Mouse (Mus musculus) myocyte (in vitro differentiated cells): ENCODE data around the gene Zdhhc19. TPM values are rescaled to one million over a fixed set of nuclear protein-coding genes. Genes with fewer than 3 reads are reported as not detected.

Source experiments
- H3K27me3 ChIP-seq: one replicate; pipeline ENCODE4 v1.6.1; 2011; ENCODE audit not compliant: control insufficient read depth, insufficient read depth, insufficient read length
- H3K36me3 ChIP-seq: one replicate; pipeline ENCODE4 v1.6.1; 2011; ENCODE audit not compliant: control insufficient read depth, insufficient read depth
- H3K4me2 ChIP-seq: one replicate; pipeline ENCODE4 v1.6.1; 2011; ENCODE audit warnings: low read depth, control low read depth
- H3K4me3 ChIP-seq: one replicate; pipeline ENCODE4 v1.5.1; 2011; ENCODE audit warnings: mild to moderate bottlenecking, control low read depth, moderate library complexity
- H3K79me2 ChIP-seq: one replicate; pipeline ENCODE4 v1.6.1; 2011; ENCODE audit not compliant: control insufficient read depth, insufficient read depth
- H3ac ChIP-seq: one replicate; pipeline ENCODE4 v1.6.1; 2011; ENCODE audit not compliant: control insufficient read depth, insufficient read length
- CEBPB ChIP-seq: IDR thresholded peaks from 2 replicates; pipeline ENCODE4 v1.6.1; 2011; ENCODE audit warnings: mild to moderate bottlenecking, moderate library complexity; ENCODE audit not compliant: poor library complexity, insufficient read depth, severe bottlenecking
- E2F4 ChIP-seq: IDR thresholded peaks from one replicate; pipeline ENCODE4 v1.6.1; 2011; ENCODE audit warnings: mild to moderate bottlenecking, control low read depth, moderate library complexity; ENCODE audit not compliant: insufficient read depth
- MAX ChIP-seq: IDR thresholded peaks from one replicate; pipeline ENCODE4 v1.6.1; 2011; ENCODE audit warnings: low read depth, mild to moderate bottlenecking, control low read depth
- MYOD1 ChIP-seq, 3 experiments: IDR thresholded peaks; one replicate each; pipeline ENCODE4 v1.6.1; 2011; ENCODE audit warnings: control low read depth in 2 of 3, low read depth in 2 of 3, mild to moderate bottlenecking in 2 of 3, moderate library complexity in 1 of 3; ENCODE audit not compliant: insufficient read length in 2 of 3, control insufficient read depth in 1 of 3
- MYOG ChIP-seq, 3 experiments: IDR thresholded peaks; one replicate each; pipeline ENCODE4 v1.6.1; 2011; ENCODE audit warnings: control low read depth in 2 of 3, low read depth in 2 of 3, mild to moderate bottlenecking in 2 of 3; ENCODE audit not compliant: insufficient read length in 2 of 3, control insufficient read depth in 1 of 3, insufficient read depth in 1 of 3
- POLR2A ChIP-seq: IDR thresholded peaks from one replicate; pipeline ENCODE4 v1.6.1; 2011; ENCODE audit warnings: low read depth, mild to moderate bottlenecking, control low read depth, moderate library complexity; ENCODE audit not compliant: insufficient read length
- POLR2AphosphoS2 ChIP-seq: IDR thresholded peaks from one replicate; pipeline ENCODE4 v1.6.1; 2011; ENCODE audit warnings: low read depth, control low read depth; ENCODE audit not compliant: insufficient read length
- REST ChIP-seq: IDR thresholded peaks from one replicate; pipeline ENCODE4 v1.6.1; 2011; ENCODE audit warnings: mild to moderate bottlenecking, control low read depth, moderate library complexity; ENCODE audit not compliant: insufficient read depth, insufficient read length
- SRF ChIP-seq: IDR thresholded peaks from one replicate; pipeline ENCODE4 v1.6.1; 2011; ENCODE audit warnings: low read depth; ENCODE audit not compliant: control insufficient read depth, insufficient read length
- TCF12 ChIP-seq: IDR thresholded peaks from one replicate; pipeline ENCODE4 v1.6.1; 2011; ENCODE audit warnings: mild to moderate bottlenecking, control low read depth; ENCODE audit not compliant: poor library complexity, insufficient read depth, severe bottlenecking
- TCF3 ChIP-seq: IDR thresholded peaks from one replicate; pipeline ENCODE4 v1.6.1; 2011; ENCODE audit warnings: low read depth, control low read depth; ENCODE audit not compliant: insufficient read length
- USF1 ChIP-seq: IDR thresholded peaks from one replicate; pipeline ENCODE4 v1.6.1; 2011; ENCODE audit warnings: low read depth, mild to moderate bottlenecking, control low read depth, moderate library complexity
- polyA plus RNA-seq: library from polyadenylated mRNA; unstranded; fragments of >200 nt; fragmentation: generic; extraction: Trizol; gene quantifications from one replicate; pipeline ENCODE4 v1.2.1, GENCODE M21; 2012; ENCODE audit warnings: missing spikeins

The Zdhhc19 gene
- polyA plus RNA-seq, 1 experiment: not detected

- H3K36me3 ChIP-seq: peaks cover 24% of the 10 kb centered on the region
- H3K4me2 ChIP-seq: no peak overlapping the region
- H3K79me2 ChIP-seq: no peaks in the 10 kb centered on the region
- no peak overlapping the region for H3K4me3 ChIP-seq
- no peak overlapping the region for H3ac ChIP-seq
- no peak for TF ChIP-seq TCF3
- no peak for TF ChIP-seq SRF
- no peak for TF ChIP-seq MYOD1 (IDR thresholded peaks at IDR 0.05; ENCODE audit: control insufficient read depth in 1 of 3, insufficient read length in 2 of 3, low read depth in 2 of 3)
- no peak for TF ChIP-seq TCF12
- TF ChIP-seq POLR2A: no peak
- no peak for TF ChIP-seq MAX
- TF ChIP-seq USF1: no peak
- TF ChIP-seq MYOG (IDR thresholded peaks at IDR 0.05; ENCODE audit: control insufficient read depth in 1 of 3, insufficient read depth in 1 of 3, insufficient read length in 2 of 3, low read depth in 2 of 3): no peak
- no peak for TF ChIP-seq E2F4
- no peak for TF ChIP-seq REST
- TF ChIP-seq POLR2AphosphoS2: no peak
- no peak for TF ChIP-seq CEBPB
- no peaks in the 10 kb centered on the region for H3K27me3 ChIP-seq
Measured at GRCm38 (mm10) chr16:32454646-32455045, 41.4 kb upstream of the Zdhhc19 start.

- Histone ChIP-seq H3K4me2 (no peak overlapping the region), H3K36me3 (peaks cover 24% of the 10 kb centered on the region), H3ac (no peak overlapping the region), H3K4me3 (no peak overlapping the region), H3K27me3 (no peaks in the 10 kb centered on the region), H3K79me2 (no peaks in the 10 kb centered on the region)
- no peak for TF ChIP-seq SRF
- TF ChIP-seq POLR2A: no peak
- TF ChIP-seq MYOG (IDR thresholded peaks at IDR 0.05; ENCODE audit: control insufficient read depth in 1 of 3, insufficient read depth in 1 of 3, insufficient read length in 2 of 3, low read depth in 2 of 3): no peak
- TF ChIP-seq E2F4: no peak
- no peak for TF ChIP-seq USF1
- TF ChIP-seq POLR2AphosphoS2: no peak
- no peak for TF ChIP-seq REST
- TF ChIP-seq TCF12: no peak
- no peak for TF ChIP-seq MAX
- TF ChIP-seq CEBPB: no peak
- TF ChIP-seq MYOD1 (IDR thresholded peaks at IDR 0.05; ENCODE audit: control insufficient read depth in 1 of 3, insufficient read length in 2 of 3, low read depth in 2 of 3): no peak
- TF ChIP-seq TCF3: no peak
Measured at GRCm38 (mm10) chr16:32456086-32456485, 40.0 kb upstream of the Zdhhc19 start.

GRCm38 (mm10) chr16:32456761-32457160, 39.3 kb upstream of the Zdhhc19 start:
- H3K36me3 ChIP-seq: peaks cover 21% of the 10 kb centered on the region

GRCm38 (mm10) chr16:32457589-32458386, 38.3 kb upstream of the Zdhhc19 start:
- Histone ChIP-seq H3K27me3 (no peaks in the 10 kb centered on the region), H3K36me3 (peaks cover 20% of the 10 kb centered on the region), H3ac (no peak overlapping the region), H3K4me2 (no peak overlapping the region), H3K79me2 (no peaks in the 10 kb centered on the region), H3K4me3 (no peak overlapping the region)
- TF ChIP-seq MYOG (IDR thresholded peaks at IDR 0.05; ENCODE audit: control insufficient read depth in 1 of 3, insufficient read depth in 1 of 3, insufficient read length in 2 of 3, low read depth in 2 of 3): no peak
- no peak for TF ChIP-seq POLR2AphosphoS2
- no peak for TF ChIP-seq MYOD1 (IDR thresholded peaks at IDR 0.05; ENCODE audit: control insufficient read depth in 1 of 3, insufficient read length in 2 of 3, low read depth in 2 of 3)
- no peak for TF ChIP-seq POLR2A
- no peak for TF ChIP-seq CEBPB
- no peak for TF ChIP-seq REST
- no peak for TF ChIP-seq TCF3
- TF ChIP-seq SRF: no peak
- no peak for TF ChIP-seq USF1
- TF ChIP-seq TCF12: no peak
- TF ChIP-seq MAX: no peak
- TF ChIP-seq E2F4: no peak

More at GRCm38 (mm10) chr16:32456761-32457160, 39.3 kb upstream of the Zdhhc19 start:
- Histone ChIP-seq H3K4me3 (no peak overlapping the region), H3K4me2 (no peak overlapping the region), H3ac (no peak overlapping the region), H3K79me2 (no peaks in the 10 kb centered on the region), H3K27me3 (no peaks in the 10 kb centered on the region)
- TF ChIP-seq CEBPB: no peak
- TF ChIP-seq SRF: no peak
- TF ChIP-seq E2F4: no peak
- no peak for TF ChIP-seq TCF12
- no peak for TF ChIP-seq POLR2A
- TF ChIP-seq MYOG (IDR thresholded peaks at IDR 0.05; ENCODE audit: control insufficient read depth in 1 of 3, insufficient read depth in 1 of 3, insufficient read length in 2 of 3, low read depth in 2 of 3): no peak
